Mouse (Mus musculus) limb, embryonic 11.5 days (tissue): ENCODE data around the gene Necab3. TPM values are rescaled to one million over a fixed set of nuclear protein-coding genes. Genes with fewer than 3 reads are reported as not detected.

ENCODE experiments used
- ATAC-seq: fragments of 200-750 bp; cut with Nextera tagmentation; 2 replicates; pipeline ENCODE4 v1.8.0; 2017; ENCODE audit warnings: low read depth; ENCODE audit not compliant: insufficient number of reproducible peaks, low FRiP score, low TSS enrichment
- DNase-seq: peaks from one replicate; pipeline ENCODE4 v3.0.0-alpha.2; 2015; ENCODE audit warnings: low spot score
- H3K27ac ChIP-seq: fragments of 300-500 bp; sonication (generic); replicated peaks from 2 replicates; pipeline ENCODE4 v1.5.1; 2014; ENCODE audit warnings: low read depth, mild to moderate bottlenecking, low read length
- H3K27me3 ChIP-seq: fragments of 300-500 bp; sonication (generic); 2 replicates; pipeline ENCODE4 v1.6.1; 2014; ENCODE audit warnings: mild to moderate bottlenecking, low read length, mixed read lengths; ENCODE audit not compliant: control insufficient read depth, insufficient read depth
- H3K36me3 ChIP-seq: fragments of 300-500 bp; sonication (generic); 2 replicates; pipeline ENCODE4 v1.6.1; 2014; ENCODE audit warnings: mild to moderate bottlenecking, low read length, moderate library complexity, mixed read lengths; ENCODE audit not compliant: control insufficient read depth, insufficient read depth
- H3K4me1 ChIP-seq: fragments of 300-500 bp; sonication (generic); 2 replicates; pipeline ENCODE4 v1.6.1; 2014; ENCODE audit warnings: low read length, mixed read lengths; ENCODE audit not compliant: control insufficient read depth, insufficient read depth
- H3K4me2 ChIP-seq: fragments of 300-500 bp; sonication (generic); 2 replicates; pipeline ENCODE4 v1.6.1; 2014; ENCODE audit warnings: low read depth, mild to moderate bottlenecking, moderate library complexity; ENCODE audit not compliant: severe bottlenecking
- H3K4me3 ChIP-seq: fragments of 300-500 bp; sonication (generic); 2 replicates; pipeline ENCODE4 v1.5.1; 2014; ENCODE audit warnings: low read depth, low read length
- H3K9ac ChIP-seq: fragments of 300-500 bp; sonication (generic); 2 replicates; pipeline ENCODE4 v1.6.1; 2014; ENCODE audit warnings: mild to moderate bottlenecking, low read length
- H3K9me3 ChIP-seq: fragments of 300-500 bp; sonication (generic); 2 replicates; pipeline ENCODE4 v1.6.1; 2016; ENCODE audit warnings: low read length; ENCODE audit not compliant: control insufficient read depth
- WGBS: fragments of 180-500 bp; shearing (Covaris S2); extraction: QIAGEN DNeasy Blood & Tissue Kit; methylation state at CpG from one replicate; pipeline ENCODE4 v1.1.7; 2014; 5-methylcytosine and 5-hydroxymethylcytosine counted together
- polyA plus RNA-seq: library from polyadenylated mRNA; unstranded; fragments of >200 nt; fragmentation: Nextera tagmentation; extraction: Ambion mirVana; gene quantifications from 2 replicates; pipeline ENCODE4 v1.2.1, GENCODE M21; 2014

Gene Necab3
- polyA plus RNA-seq, 1 experiment from 2014 or later, result 1.4 TPM

- H3K9me3 ChIP-seq, result no peaks in the 10 kb centered on the region
- 91% methylated on average over 10 of the region's 10 CpGs for WGBS
- peaks cover 10% of the 10 kb centered on the region for H3K27me3 ChIP-seq
- no peak for ATAC-seq
- H3K27ac ChIP-seq, result no peak within 1 kb of the TSS
- no peak for DNase-seq
- no peak within 1 kb of the TSS for H3K4me2 ChIP-seq
- H3K4me3 ChIP-seq, result no peak within 1 kb of the TSS
- H3K4me1 ChIP-seq, result peaks cover 3% of the 10 kb centered on the region
- H3K9ac ChIP-seq, result no peak within 1 kb of the TSS
- no peaks in the 10 kb centered on the region for H3K36me3 ChIP-seq
Measured at GRCm38 (mm10) chr2:154546711-154547110, 12.0 kb downstream of the Necab3 start, which contains the start of gene 1700003F12Rik. Gene 1700003F12Rik (plus strand): TSS chr2:154547085.

GRCm38 (mm10) chr2:154543567-154544347 is 14.9 kb downstream of the Necab3 start:
- no peaks in the 10 kb centered on the region for H3K9me3 ChIP-seq
- peaks cover 3% of the 10 kb centered on the region; the same call in 1 of the 2 replicates for H3K36me3 ChIP-seq
- no peaks in the 10 kb centered on the region for H3K27me3 ChIP-seq
- WGBS, result 90% methylated on average over 9 of the region's 9 CpGs
- no peak overlapping the region for H3K27ac ChIP-seq
- H3K9ac ChIP-seq, result no peak overlapping the region
- DNase-seq (no peak), ATAC-seq (no peak)
- no peak overlapping the region for H3K4me3 ChIP-seq
- no peak overlapping the region for H3K4me2 ChIP-seq
- no peaks in the 10 kb centered on the region for H3K4me1 ChIP-seq

DNA sequence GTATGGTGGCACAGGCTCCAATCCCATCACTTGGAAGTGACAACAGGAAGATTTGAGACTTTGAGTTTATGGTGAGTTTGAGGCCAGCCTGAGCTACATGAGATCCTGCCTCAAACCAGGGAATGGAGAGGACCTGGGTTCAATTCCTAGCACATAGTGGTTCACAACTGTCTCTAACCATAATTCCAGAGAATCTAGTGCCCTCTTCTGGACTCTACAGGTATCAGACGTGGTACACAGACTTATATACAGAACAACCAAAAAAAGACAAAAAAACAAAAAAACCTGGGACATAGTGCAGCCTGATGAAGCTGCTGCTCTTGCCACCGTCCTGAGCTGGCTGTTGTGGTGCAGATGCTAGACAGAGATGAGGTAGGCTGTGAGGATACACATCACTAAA is 17.1 kb downstream of the Necab3 start:
- peaks cover 3% of the 10 kb centered on the region; the same call in 1 of the 2 replicates for H3K36me3 ChIP-seq
- 82% methylated on average over 2 of the region's 2 CpGs for WGBS
- H3K27ac ChIP-seq, result no peak overlapping the region
- H3K4me2 ChIP-seq, result no peak overlapping the region
- H3K4me3 ChIP-seq, result no peak overlapping the region
- no peaks in the 10 kb centered on the region for H3K9me3 ChIP-seq
- no peaks in the 10 kb centered on the region for H3K27me3 ChIP-seq
- H3K9ac ChIP-seq, result no peak overlapping the region
- no peak for ATAC-seq
- H3K4me1 ChIP-seq, result no peaks in the 10 kb centered on the region
- DNase-seq, result no peak

DNA sequence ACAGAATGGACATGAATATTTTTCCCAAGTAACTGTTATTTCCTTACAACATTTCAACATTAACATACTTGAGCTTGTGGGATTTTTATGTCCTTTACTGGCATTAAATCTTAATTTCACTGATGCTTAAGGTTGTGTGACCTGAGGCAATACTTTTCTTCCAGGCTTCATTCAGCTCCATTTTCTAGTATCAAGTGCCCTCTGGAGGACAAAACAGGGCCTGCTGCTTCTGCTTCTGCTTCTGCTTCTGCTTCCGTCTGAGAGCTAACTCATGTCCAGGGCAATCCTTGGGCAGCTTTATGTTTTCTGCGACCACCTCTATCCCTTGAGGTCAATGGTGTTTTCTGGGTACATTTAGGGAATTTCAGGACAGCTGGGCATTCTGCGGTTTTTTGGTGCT is 19.0 kb downstream of the Necab3 start:
- ATAC-seq, result no peak

DNA sequence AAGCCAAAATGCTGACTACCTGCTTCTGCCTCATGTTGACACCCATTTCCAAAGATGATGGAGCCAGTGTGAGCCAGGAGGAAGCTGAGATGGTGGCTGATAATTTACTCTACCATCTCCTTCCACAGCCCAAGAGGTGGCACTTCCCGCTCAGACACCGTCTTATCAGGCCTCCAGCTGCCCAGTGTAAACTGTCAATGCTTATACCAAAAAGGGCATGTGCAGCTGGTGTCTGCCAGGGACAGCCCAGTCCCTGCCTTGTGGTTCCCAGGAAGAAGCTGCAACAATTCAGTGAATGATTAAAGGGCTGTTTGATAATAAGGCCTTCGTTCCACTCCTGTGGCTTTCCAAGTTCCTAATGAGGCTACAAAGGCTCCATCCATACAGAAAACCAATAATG is 20.0 kb downstream of the Necab3 start:
- no peaks in the 10 kb centered on the region for H3K4me1 ChIP-seq
- H3K36me3 ChIP-seq, result peaks cover 14% of the 10 kb centered on the region
- no peak overlapping the region for H3K9ac ChIP-seq
- no peaks in the 10 kb centered on the region for H3K27me3 ChIP-seq
- H3K4me2 ChIP-seq, result no peak overlapping the region
- H3K27ac ChIP-seq, result no peak overlapping the region
- WGBS, result 68% methylated on average over 3 of the region's 3 CpGs
- no peaks in the 10 kb centered on the region for H3K9me3 ChIP-seq
- H3K4me3 ChIP-seq, result no peak overlapping the region
- no peak for DNase-seq
- no peak for ATAC-seq

More for the DNA sequence above, 19.0 kb downstream of the Necab3 start:
- Histone ChIP-seq H3K4me3 (no peak overlapping the region), H3K36me3 (peaks cover 13% of the 10 kb centered on the region), H3K4me1 (no peaks in the 10 kb centered on the region), H3K27ac (no peak overlapping the region), H3K9ac (no peak overlapping the region), H3K4me2 (no peak overlapping the region), H3K27me3 (no peaks in the 10 kb centered on the region), H3K9me3 (no peaks in the 10 kb centered on the region)
- WGBS, result 80% methylated on average over 3 of the region's 3 CpGs
- no peak for DNase-seq

DNA sequence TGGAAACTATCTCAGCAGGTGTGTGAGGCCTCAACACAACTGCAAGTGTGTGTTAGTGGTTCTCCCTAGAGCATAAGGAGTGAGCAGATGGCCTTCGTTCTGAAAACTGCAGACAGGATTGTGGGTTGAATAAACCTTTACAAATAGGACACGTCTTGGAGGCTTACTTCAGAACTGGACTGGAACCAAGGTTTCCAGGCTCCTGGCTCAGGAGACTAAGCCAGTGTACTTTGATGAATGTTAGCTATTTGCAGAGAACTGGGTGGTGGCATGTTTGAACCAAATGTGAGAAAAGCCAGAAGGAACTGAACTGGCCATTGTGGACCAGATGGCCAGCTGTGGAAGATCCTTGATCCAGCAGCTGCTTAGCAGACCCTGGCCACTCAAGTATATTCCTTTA is 20.4 kb downstream of the Necab3 start:
- ATAC-seq (no peak), DNase-seq (no peak)
- Histone ChIP-seq H3K36me3 (peaks cover 14% of the 10 kb centered on the region), H3K27me3 (no peaks in the 10 kb centered on the region), H3K4me3 (no peak overlapping the region), H3K9ac (no peak overlapping the region), H3K4me1 (no peaks in the 10 kb centered on the region), H3K27ac (no peak overlapping the region), H3K4me2 (no peak overlapping the region), H3K9me3 (no peaks in the 10 kb centered on the region)
- 74% methylated on average over 2 of the region's 2 CpGs for WGBS

DNA sequence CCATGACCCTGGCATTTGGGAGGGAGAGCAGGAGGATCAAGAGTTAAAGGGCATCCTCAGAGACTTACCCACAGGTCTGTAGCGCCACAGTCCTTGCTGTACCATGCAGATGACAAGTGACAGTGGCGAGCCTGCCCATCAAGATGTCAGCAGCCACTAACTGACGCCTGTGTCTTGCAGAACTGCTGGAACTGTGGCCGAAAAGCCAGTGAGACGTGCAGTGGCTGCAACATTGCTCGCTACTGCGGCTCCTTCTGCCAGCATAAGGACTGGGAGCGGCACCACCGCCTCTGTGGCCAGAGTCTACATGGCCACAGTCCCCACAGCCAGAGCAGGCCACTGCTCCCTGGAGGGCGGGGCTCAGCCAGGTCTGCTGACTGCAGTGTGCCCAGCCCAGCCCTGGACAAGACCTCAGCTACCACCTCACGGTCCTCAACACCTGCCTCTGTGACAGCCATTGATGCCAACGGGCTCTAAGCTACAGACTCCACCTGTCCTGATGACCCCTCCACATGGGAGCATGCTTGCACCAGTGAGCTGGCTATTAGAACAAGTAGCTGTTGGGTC is 23.9 kb downstream of the Necab3 start:
- no peak for ATAC-seq
- H3K4me1 ChIP-seq, result no peaks in the 10 kb centered on the region
- no peaks in the 10 kb centered on the region for H3K27me3 ChIP-seq

GRCm38 (mm10) chr2:154532888-154533287 is 25.8 kb downstream of the Necab3 start:
- peaks cover 15% of the 10 kb centered on the region for H3K36me3 ChIP-seq
- no peaks in the 10 kb centered on the region for H3K4me1 ChIP-seq
- no peak overlapping the region for H3K4me2 ChIP-seq
- no peak overlapping the region for H3K27ac ChIP-seq
- DNase-seq (no peak), ATAC-seq (no peak)
- WGBS, result 77% methylated on average over 3 of the region's 3 CpGs
- no peak overlapping the region for H3K9ac ChIP-seq
- H3K27me3 ChIP-seq, result no peaks in the 10 kb centered on the region
- no peak overlapping the region for H3K4me3 ChIP-seq
- no peaks in the 10 kb centered on the region for H3K9me3 ChIP-seq

More for the DNA sequence above, 23.9 kb downstream of the Necab3 start:
- Histone ChIP-seq H3K9ac (no peak overlapping the region), H3K4me3 (no peak overlapping the region), H3K27ac (no peak overlapping the region), H3K9me3 (no peaks in the 10 kb centered on the region), H3K36me3 (peaks cover 18% of the 10 kb centered on the region), H3K4me2 (no peak overlapping the region)
- 93% methylated on average over 12 of the region's 12 CpGs for WGBS
- DNase-seq, result no peak
